Mouse (Mus musculus) testis, postnatal 10 days (tissue): Measurements from ENCODE around the gene Rnf152.

ENCODE experiments used
- DNase-seq: peaks from one replicate; pipeline ENCODE4 v3.0.0; 2021; ENCODE audit warnings: low spot score

Rnf152 gene

GRCm38 (mm10) chr1:105312601-105312901 lies 44.0 kb downstream of the Rnf152 start:
- no peak for DNase-seq

GRCm38 (mm10) chr1:105311899-105312600 lies 44.5 kb downstream of the Rnf152 start:
- DNase-seq = no peak

GRCm38 (mm10) chr1:105302164-105302563 lies 54.3 kb downstream of the Rnf152 start:
- no peak for DNase-seq

- peak; percentile 43 for DNase-seq
Measured at GRCm38 (mm10) chr1:105301764-105302163, 54.7 kb downstream of the Rnf152 start.

- DNase-seq = no peak
Measured at GRCm38 (mm10) chr1:105291859-105292258, 64.7 kb downstream of the Rnf152 start.

- DNase-seq = no peak
Measured at GRCm38 (mm10) chr1:105287536-105287935, 69.0 kb downstream of the Rnf152 start.

- DNase-seq = no peak
Measured at GRCm38 (mm10) chr1:105286906-105287305, 69.6 kb downstream of the Rnf152 start.

- no peak for DNase-seq
Measured at GRCm38 (mm10) chr1:105285001-105285400, 71.5 kb downstream of the Rnf152 start.

GRCm38 (mm10) chr1:105284116-105284515 lies 72.4 kb downstream of the Rnf152 start:
- DNase-seq = no peak

GRCm38 (mm10) chr1:105281277-105281676 lies 75.2 kb downstream of the Rnf152 start:
- no peak for DNase-seq

- DNase-seq = no peak
Measured at GRCm38 (mm10) chr1:105280160-105280559, 76.3 kb downstream of the Rnf152 start.

GRCm38 (mm10) chr1:105274500-105275194 lies 81.9 kb downstream of the Rnf152 start:
- no peak for DNase-seq

GRCm38 (mm10) chr1:105271104-105271503 lies 85.4 kb downstream of the Rnf152 start:
- no peak for DNase-seq

- no peak for DNase-seq
Measured at GRCm38 (mm10) chr1:105263283-105264033, 93.1 kb downstream of the Rnf152 start.

- DNase-seq = no peak
Measured at GRCm38 (mm10) chr1:105260200-105260599, 96.3 kb downstream of the Rnf152 start.

- no peak for DNase-seq
Measured at GRCm38 (mm10) chr1:105257199-105257598, 99.3 kb downstream of the Rnf152 start.

- DNase-seq = no peak
Measured at GRCm38 (mm10) chr1:105249190-105249589, 107.3 kb downstream of the Rnf152 start.

- DNase-seq = no peak
Measured at GRCm38 (mm10) chr1:105246651-105247050, 109.9 kb downstream of the Rnf152 start.

GRCm38 (mm10) chr1:105246075-105246574 lies 110.4 kb downstream of the Rnf152 start:
- no peak for DNase-seq

- DNase-seq = no peak
Measured at GRCm38 (mm10) chr1:105243359-105244142, 113.0 kb downstream of the Rnf152 start.

- DNase-seq = no peak
Measured at GRCm38 (mm10) chr1:105240185-105240584, 116.3 kb downstream of the Rnf152 start.
